Mouse (Mus musculus) thymus, adult 2 months (tissue): ENCODE measurements around the gene Ltk. TPM values are rescaled to one million over a fixed set of nuclear protein-coding genes. Genes with fewer than 3 reads are reported as not detected.

Experiments
- DNase-seq: peaks from one replicate; pipeline ENCODE4 v3.0.0; 2021
- H3K27ac ChIP-seq: fragments of 200-500 bp; 2 replicates; pipeline ENCODE4 v1.5.1; 2012; ENCODE audit warnings: low read length, control low read depth; ENCODE audit not compliant: control insufficient read depth, insufficient read depth
- H3K27me3 ChIP-seq: fragments of 200-500 bp; 2 replicates; pipeline ENCODE4 v1.6.1; 2012; ENCODE audit warnings: mild to moderate bottlenecking, low read length, moderate library complexity, mixed read lengths; ENCODE audit not compliant: control insufficient read depth, insufficient read depth
- H3K36me3 ChIP-seq: fragments of 200-500 bp; 2 replicates; pipeline ENCODE4 v1.6.1; 2012; ENCODE audit warnings: mild to moderate bottlenecking, low read length, moderate library complexity; ENCODE audit not compliant: control insufficient read depth, insufficient read depth
- H3K4me1 ChIP-seq: fragments of 200-500 bp; replicated peaks from 2 replicates; pipeline ENCODE4 v1.6.1; 2012; ENCODE audit warnings: low read length; ENCODE audit not compliant: control insufficient read depth, insufficient read depth
- H3K4me3 ChIP-seq: fragments of 200-500 bp; 2 replicates; pipeline ENCODE4 v1.5.1; 2012; ENCODE audit warnings: mild to moderate bottlenecking, low read length, control low read depth, moderate library complexity; ENCODE audit not compliant: control insufficient read depth, insufficient read depth
- CTCF ChIP-seq: fragments of 200-500 bp; IDR thresholded peaks from 2 replicates; pipeline ENCODE4 v1.5.1; 2012; ENCODE audit warnings: mild to moderate bottlenecking, control low read depth, low read length, moderate library complexity, borderline replicate concordance; ENCODE audit not compliant: control insufficient read depth, poor library complexity, insufficient read depth; ENCODE audit errors: extremely low read depth
- POLR2A ChIP-seq: fragments of 200-500 bp; IDR thresholded peaks from 2 replicates; pipeline ENCODE4 v1.6.1; 2012; ENCODE audit warnings: mild to moderate bottlenecking, low read length, control low read depth, moderate library complexity; ENCODE audit not compliant: control insufficient read depth, poor library complexity, insufficient read depth; ENCODE audit errors: extremely low read depth
- WGBS: fragments of 180-500 bp; shearing (Covaris S2); methylation state at CpG from one replicate; pipeline ENCODE4 v1.1.7; 2018; 5-methylcytosine and 5-hydroxymethylcytosine counted together
- polyA plus RNA-seq: library from polyadenylated mRNA; depleted of rRNA; stranded (reverse); fragments of >200 nt; gene quantifications from 2 replicates; pipeline ENCODE4 v1.2.3, GENCODE M21; 2012; rRNA removed

Gene Ltk
- 11.5 and 13.0 TPM in 2 replicates for polyA plus RNA-seq

DNA sequence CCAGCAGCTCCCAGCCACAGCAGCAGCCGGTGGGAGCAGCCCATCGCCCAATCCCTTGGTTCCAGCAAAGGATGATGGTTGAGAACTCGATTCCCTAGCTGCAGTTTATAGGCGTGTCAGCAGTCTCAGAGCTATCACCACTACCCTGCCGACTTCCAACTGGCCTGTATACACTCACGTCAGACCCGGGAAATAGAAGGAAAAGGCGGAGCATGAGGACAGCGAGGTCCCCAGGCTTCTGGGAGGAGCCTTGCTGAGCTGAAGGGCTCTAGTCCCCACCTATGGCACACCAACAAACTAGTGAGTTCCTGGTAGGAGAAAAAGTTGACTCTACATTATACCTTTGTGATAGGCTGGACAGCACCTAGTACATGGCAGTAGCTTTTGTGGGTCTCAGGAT lies at the start of gene Ltk:
TSS of gene Ltk (minus strand) at position 181 of the 400 bp plus-strand sequence.
- Histone ChIP-seq H3K27ac (no peak within 1 kb of the TSS), H3K4me1 (peaks cover 16% of the 10 kb centered on the region), H3K4me3 (no peak within 1 kb of the TSS), H3K27me3 (peaks cover 20% of the 10 kb centered on the region), H3K36me3 (no peaks in the 10 kb centered on the region)
- WGBS, result 42% methylated on average over 9 of the region's 9 CpGs
- no peak for DNase-seq
- TF ChIP-seq CTCF (no peak), POLR2A (no peak)

DNA sequence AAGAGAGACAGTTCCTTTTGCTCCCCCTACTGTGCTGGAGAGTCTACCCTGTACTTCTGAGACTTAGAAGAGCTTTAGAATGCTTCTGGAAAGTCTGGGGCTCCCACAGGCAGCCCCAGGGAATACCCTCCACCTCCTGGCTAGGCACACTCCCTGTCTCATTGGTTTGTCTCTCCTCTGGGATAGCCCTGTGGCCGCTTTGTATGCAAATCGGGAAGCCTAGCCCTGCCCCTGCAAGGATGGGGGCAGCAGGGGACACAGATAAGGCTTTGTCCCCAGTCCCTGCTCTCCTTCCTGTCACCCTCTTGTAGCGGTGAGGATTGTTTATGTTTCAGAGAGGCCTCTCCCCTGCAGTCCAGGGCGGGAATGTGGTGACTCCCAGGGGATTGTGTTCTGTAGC lies 48.6 kb upstream of the Ltk start:
- Histone ChIP-seq H3K27ac (no peak overlapping the region), H3K4me3 (no peak overlapping the region), H3K36me3 (no peaks in the 10 kb centered on the region), H3K4me1 (peaks cover 3% of the 10 kb centered on the region; the same call in 1 of the 2 replicates), H3K27me3 (no peaks in the 10 kb centered on the region)
- no peak for DNase-seq
- TF ChIP-seq POLR2A (no peak), CTCF (no peak)
- WGBS, result 95% methylated on average over 4 of the region's 4 CpGs

DNA sequence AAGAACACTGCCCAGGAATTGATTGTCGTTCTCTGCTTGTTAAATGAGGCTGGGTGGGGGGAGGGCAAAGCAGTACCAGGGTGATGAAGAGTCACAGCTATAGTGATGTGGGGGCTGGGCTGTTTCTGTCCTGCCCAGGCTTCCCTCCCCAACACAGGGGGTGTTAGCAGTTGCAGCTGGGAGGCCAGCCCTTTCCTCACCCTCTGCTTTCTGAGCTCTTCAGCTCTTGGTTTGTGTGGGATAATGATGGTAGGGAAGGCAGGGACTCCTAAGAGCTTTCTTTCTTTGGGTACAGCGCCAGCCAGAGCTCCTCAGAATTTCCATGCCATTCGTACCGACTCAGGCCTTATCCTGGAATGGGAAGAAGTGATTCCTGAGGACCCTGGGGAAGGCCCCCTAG lies 48.2 kb upstream of the Ltk start:
- Histone ChIP-seq H3K27me3 (no peaks in the 10 kb centered on the region), H3K27ac (no peak overlapping the region), H3K4me3 (no peak overlapping the region), H3K36me3 (no peaks in the 10 kb centered on the region), H3K4me1 (no peaks in the 10 kb centered on the region)
- 87% methylated on average over 4 of the region's 4 CpGs for WGBS
- no peak for DNase-seq
- TF ChIP-seq POLR2A, result no peak
- no peak for TF ChIP-seq CTCF

DNA sequence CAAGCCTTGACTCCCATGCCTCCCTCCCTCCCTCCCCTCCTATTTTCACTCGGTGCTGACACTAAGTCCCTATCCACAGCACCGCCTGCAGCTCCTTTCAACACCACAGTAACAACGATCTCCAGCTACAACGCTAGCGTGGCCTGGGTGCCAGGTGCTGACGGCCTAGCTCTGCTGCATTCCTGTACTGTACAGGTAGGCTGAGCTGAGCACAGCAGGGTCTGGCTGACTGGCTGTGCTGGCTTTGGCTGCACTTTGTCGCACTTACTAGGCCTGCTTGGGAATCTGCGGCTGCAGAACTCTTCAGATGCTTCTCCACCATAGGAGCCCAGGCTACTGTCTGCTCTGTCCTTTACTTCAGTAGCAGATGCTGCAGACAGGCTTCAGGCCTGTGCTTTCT lies 45.3 kb upstream of the Ltk start:
- TF ChIP-seq CTCF (no peak), POLR2A (no peak)
- no peak for DNase-seq
- WGBS, result 96% methylated on average over 8 of the region's 8 CpGs

DNA sequence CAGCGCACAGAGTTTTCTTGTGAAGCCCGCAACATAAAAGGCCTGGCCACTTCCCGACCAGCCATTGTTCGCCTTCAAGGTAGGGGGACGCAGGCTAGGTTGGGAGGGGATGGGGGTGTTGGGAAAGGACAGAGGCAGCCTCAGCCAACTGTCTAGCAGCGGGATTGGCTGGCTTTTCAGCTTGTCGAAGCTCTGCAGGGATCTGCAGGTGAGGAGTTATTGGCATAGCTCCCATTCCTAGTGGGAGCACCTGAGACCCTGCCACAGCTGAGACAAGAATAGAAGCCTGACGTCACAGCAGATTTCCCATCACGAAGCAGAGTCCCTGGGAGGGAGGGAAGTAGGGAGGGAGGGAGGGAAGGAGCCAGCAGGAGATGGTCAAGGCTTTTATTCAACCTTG lies 44.5 kb upstream of the Ltk start:
- TF ChIP-seq POLR2A, result no peak
- TF ChIP-seq CTCF, result no peak
- Histone ChIP-seq H3K4me3 (no peak overlapping the region), H3K36me3 (no peaks in the 10 kb centered on the region), H3K4me1 (peaks cover 7% of the 10 kb centered on the region), H3K27me3 (peaks cover 3% of the 10 kb centered on the region), H3K27ac (no peak overlapping the region)
- no peak for DNase-seq
- 90% methylated on average over 9 of the region's 9 CpGs for WGBS

More for the DNA sequence above, 45.3 kb upstream of the Ltk start:
- Histone ChIP-seq H3K27me3 (no peaks in the 10 kb centered on the region; the same call in 1 of the 2 replicates), H3K27ac (no peak overlapping the region), H3K4me1 (no peaks in the 10 kb centered on the region), H3K36me3 (no peaks in the 10 kb centered on the region), H3K4me3 (no peak overlapping the region)

DNA sequence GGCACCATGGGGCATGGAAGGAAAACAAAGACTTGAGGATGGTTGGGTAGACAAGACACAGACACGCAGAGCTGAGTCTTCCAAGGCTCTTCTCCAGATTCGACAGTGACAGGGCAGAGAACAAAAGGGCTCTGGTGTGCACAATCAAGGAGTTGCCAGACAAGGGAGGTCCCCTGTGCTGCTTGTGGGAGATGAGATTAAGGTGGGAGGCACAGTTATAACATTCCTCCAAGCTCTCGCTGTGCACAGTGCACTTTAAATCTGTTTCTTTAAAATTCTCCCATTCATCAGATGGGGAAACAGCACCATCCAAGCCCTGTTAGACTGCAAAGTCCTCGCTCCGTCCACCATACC lies 44.0 kb upstream of the Ltk start:
- no peak for DNase-seq
- 94% methylated on average over 5 of the region's 5 CpGs for WGBS
- H3K27me3 ChIP-seq, result peaks cover 6% of the 10 kb centered on the region
- no peaks in the 10 kb centered on the region for H3K36me3 ChIP-seq
- H3K4me1 ChIP-seq, result peaks cover 9% of the 10 kb centered on the region
- no peak overlapping the region for H3K27ac ChIP-seq
- no peak overlapping the region for H3K4me3 ChIP-seq
- TF ChIP-seq CTCF (no peak), POLR2A (no peak)

DNA sequence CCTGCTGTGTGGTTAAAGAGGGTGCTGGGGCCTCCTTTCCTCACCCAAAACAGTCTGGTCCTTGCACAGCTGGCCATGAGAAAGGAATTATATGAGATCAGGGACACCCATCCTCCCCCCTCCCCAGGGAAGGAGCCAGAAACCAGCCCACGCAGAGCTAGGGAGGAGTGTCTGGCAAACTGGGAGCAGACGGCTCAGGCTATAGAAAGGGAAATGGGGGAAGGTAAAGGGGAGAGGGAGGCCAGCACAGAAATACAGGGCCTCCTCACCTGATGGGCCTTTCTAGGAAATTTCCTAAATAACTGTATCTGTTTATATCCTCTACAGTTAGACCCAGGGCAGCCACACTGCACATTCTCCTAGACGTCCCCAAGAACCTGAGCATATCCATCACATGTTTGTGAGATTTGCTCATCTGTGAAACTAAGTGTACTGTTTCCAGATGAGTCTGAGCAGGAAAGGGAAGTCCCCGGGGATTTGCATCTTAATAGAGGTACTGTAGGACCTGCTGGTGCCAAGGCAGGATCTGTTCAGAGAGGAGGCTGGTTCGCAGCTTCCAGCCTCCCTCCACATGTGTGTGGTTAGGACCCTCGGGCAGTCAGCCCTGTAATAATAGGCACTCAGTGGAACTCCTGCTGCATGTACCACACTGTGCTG lies 43.5 kb upstream of the Ltk start:
- Histone ChIP-seq H3K27ac (no peak overlapping the region), H3K27me3 (peaks cover 11% of the 10 kb centered on the region), H3K4me3 (no peak overlapping the region), H3K4me1 (peaks cover 12% of the 10 kb centered on the region), H3K36me3 (no peaks in the 10 kb centered on the region)
- no peak for DNase-seq
- 85% methylated on average over 6 of the region's 6 CpGs for WGBS
- no peak for TF ChIP-seq CTCF
- no peak for TF ChIP-seq POLR2A
